Mouse (Mus musculus) forebrain, embryonic 14.5 days (tissue): ENCODE measurements around the gene Sars2. TPM values are rescaled to one million over a fixed set of nuclear protein-coding genes. Genes with fewer than 3 reads are reported as not detected.
"Not testable (repeated sequence)": the region's sequence is repeated elsewhere in the genome, so short reads cannot be mapped to it uniquely, and the experiment has no call there.

Source experiments
- ATAC-seq: fragments of 200-750 bp; cut with Nextera tagmentation; 2 replicates; pipeline ENCODE4 v1.8.0; 2017; ENCODE audit warnings: mild to moderate bottlenecking, moderate library complexity
- DNase-seq: peaks from one replicate; pipeline ENCODE4 v3.0.0-alpha.2; 2015; ENCODE audit warnings: low spot score
- H3K27ac ChIP-seq: fragments of 300-500 bp; sonication (generic); 2 replicates; pipeline ENCODE4 v1.5.1; 2014; ENCODE audit warnings: low read depth, mild to moderate bottlenecking, control low read depth, low read length, moderate library complexity
- H3K27me3 ChIP-seq: fragments of 300-500 bp; sonication (generic); replicated peaks from 2 replicates; pipeline ENCODE4 v1.6.1; 2014; ENCODE audit warnings: low read length, control low read depth, mixed read lengths; ENCODE audit not compliant: control insufficient read depth, insufficient read depth
- H3K36me3 ChIP-seq: fragments of 300-500 bp; sonication (generic); 2 replicates; pipeline ENCODE4 v1.6.1; 2014; ENCODE audit warnings: low read length, control low read depth; ENCODE audit not compliant: control insufficient read depth, insufficient read depth
- H3K4me1 ChIP-seq: fragments of 300-500 bp; sonication (generic); 2 replicates; pipeline ENCODE4 v1.6.1; 2014; ENCODE audit warnings: antibody characterized with exemption, low read length, control low read depth; ENCODE audit not compliant: control insufficient read depth, insufficient read depth
- H3K4me2 ChIP-seq: fragments of 300-500 bp; sonication (generic); 2 replicates; pipeline ENCODE4 v1.6.1; 2014; ENCODE audit warnings: mild to moderate bottlenecking, control low read depth, low read length
- H3K4me3 ChIP-seq: fragments of 300-500 bp; sonication (generic); 2 replicates; pipeline ENCODE4 v1.5.1; 2014; ENCODE audit warnings: low read depth, low read length, control low read depth
- H3K9ac ChIP-seq: fragments of 300-500 bp; sonication (generic); 2 replicates; pipeline ENCODE4 v1.6.1; 2014; ENCODE audit warnings: mild to moderate bottlenecking, low read length, control low read depth, moderate library complexity
- H3K9me3 ChIP-seq: fragments of 300-500 bp; sonication (generic); replicated peaks from 2 replicates; pipeline ENCODE4 v1.6.1; 2016; ENCODE audit warnings: low read length, control low read depth, mixed read lengths; ENCODE audit not compliant: control insufficient read depth
- WGBS: fragments of 180-500 bp; shearing (Covaris S2); extraction: QIAGEN DNeasy Blood & Tissue Kit; methylation state at CpG from one replicate; pipeline ENCODE4 v1.1.7; 2014; 5-methylcytosine and 5-hydroxymethylcytosine counted together
- polyA plus RNA-seq: library from polyadenylated mRNA; unstranded; fragments of >200 nt; fragmentation: Nextera tagmentation; extraction: Ambion mirVana; gene quantifications from 2 replicates; pipeline ENCODE4 v1.2.1, GENCODE M21; 2014

Gene Sars2
- polyA plus RNA-seq = 17.6 and 17.7 TPM in 2 replicates

- Histone ChIP-seq H3K27ac (peak within 1 kb of the TSS; percentile 78), H3K9me3 (no peaks in the 10 kb centered on the region), H3K27me3 (no peaks in the 10 kb centered on the region), H3K36me3 (peaks cover 28% of the 10 kb centered on the region), H3K9ac (peak within 1 kb of the TSS; percentile 86), H3K4me2 (peak within 1 kb of the TSS; percentile 69), H3K4me3 (peak within 1 kb of the TSS; percentile 70), H3K4me1 (peaks cover 9% of the 10 kb centered on the region; the same call in 1 of the 2 replicates)
- DNase-seq (peak; percentile 100), ATAC-seq (peak; percentile 99)
- under 1% methylated on average over 39 of the region's 39 CpGs for WGBS
Observed at GRCm38 (mm10) chr7:28741709-28742438, at the start of gene Sars2, which contains the start of gene Mrps12. TSS of gene Sars2 (plus strand) at chr7:28741992. TSS of gene Mrps12 (minus strand) at chr7:28741820.

- H3K4me1 ChIP-seq = peaks cover 7% of the 10 kb centered on the region; the same call in 1 of the 2 replicates
- no peaks in the 10 kb centered on the region for H3K36me3 ChIP-seq
- no peaks in the 10 kb centered on the region for H3K9me3 ChIP-seq
- 16% methylated on average over 29 of the region's 30 CpGs for WGBS
- peak within 1 kb of the TSS; percentile 55 for H3K9ac ChIP-seq
- peaks cover 20% of the 10 kb centered on the region; the same call in 1 of the 2 replicates for H3K27me3 ChIP-seq
- peak within 1 kb of the TSS; percentile 90 for H3K4me2 ChIP-seq
- DNase-seq (peak; percentile 17), ATAC-seq (peak; percentile 46)
- H3K27ac ChIP-seq = no peak within 1 kb of the TSS
- H3K4me3 ChIP-seq = peak within 1 kb of the TSS; percentile 46
Observed at GRCm38 (mm10) chr7:28692545-28693320, 49.1 kb upstream of the Sars2 start, which contains the start of gene Fbxo27. TSS of gene Fbxo27 (plus strand) at chr7:28692849.

GRCm38 (mm10) chr7:28693321-28693966 is 48.3 kb upstream of the Sars2 start:
- Histone ChIP-seq H3K4me2 (peak overlapping the region; percentile 90), H3K9me3 (no peaks in the 10 kb centered on the region), H3K9ac (peak overlapping the region; percentile 55), H3K27me3 (peaks cover 20% of the 10 kb centered on the region; the same call in 1 of the 2 replicates), H3K27ac (no peak overlapping the region), H3K4me1 (peaks cover 7% of the 10 kb centered on the region; the same call in 1 of the 2 replicates), H3K36me3 (no peaks in the 10 kb centered on the region), H3K4me3 (peak overlapping the region; percentile 46)
- ATAC-seq (peak; percentile 81), DNase-seq (peak; percentile 70)
- under 1% methylated on average over 38 of the region's 38 CpGs for WGBS

- WGBS = 4% methylated on average over 14 of the region's 14 CpGs
Observed at GRCm38 (mm10) chr7:28694423-28694822, 47.4 kb upstream of the Sars2 start.

GRCm38 (mm10) chr7:28694966-28695511 is 46.8 kb upstream of the Sars2 start:
- no peaks in the 10 kb centered on the region for H3K9me3 ChIP-seq
- H3K4me1 ChIP-seq = peaks cover 7% of the 10 kb centered on the region; the same call in 1 of the 2 replicates
- H3K27ac ChIP-seq = no peak overlapping the region
- H3K27me3 ChIP-seq = peaks cover 20% of the 10 kb centered on the region; the same call in 1 of the 2 replicates
- no peak overlapping the region for H3K4me3 ChIP-seq
- H3K4me2 ChIP-seq = no peak overlapping the region
- no peaks in the 10 kb centered on the region for H3K36me3 ChIP-seq
- no peak overlapping the region for H3K9ac ChIP-seq
- WGBS = 50% methylated on average over 8 of the region's 8 CpGs
- no peak for ATAC-seq
- no peak for DNase-seq

More at GRCm38 (mm10) chr7:28694423-28694822, 47.4 kb upstream of the Sars2 start:
- Histone ChIP-seq H3K27ac (no peak overlapping the region), H3K36me3 (no peaks in the 10 kb centered on the region), H3K27me3 (peaks cover 20% of the 10 kb centered on the region; the same call in 1 of the 2 replicates), H3K9ac (no peak overlapping the region), H3K9me3 (no peaks in the 10 kb centered on the region), H3K4me1 (peaks cover 7% of the 10 kb centered on the region; the same call in 1 of the 2 replicates), H3K4me3 (no peak overlapping the region), H3K4me2 (no peak overlapping the region)
- no peak for ATAC-seq
- DNase-seq = no peak

GRCm38 (mm10) chr7:28697277-28697676 is 44.5 kb upstream of the Sars2 start:
- Histone ChIP-seq H3K36me3 (no peaks in the 10 kb centered on the region), H3K4me1 (peaks cover 7% of the 10 kb centered on the region; the same call in 1 of the 2 replicates), H3K9me3 (no peaks in the 10 kb centered on the region), H3K4me3 (no peak overlapping the region), H3K27me3 (peaks cover 20% of the 10 kb centered on the region; the same call in 1 of the 2 replicates), H3K9ac (no peak overlapping the region), H3K4me2 (no peak overlapping the region), H3K27ac (no peak overlapping the region)
- 92% methylated on average over 11 of the region's 11 CpGs for WGBS
- DNase-seq (no peak), ATAC-seq (no peak)

- no peak overlapping the region for H3K4me2 ChIP-seq
- no peaks in the 10 kb centered on the region for H3K9me3 ChIP-seq
- no peak overlapping the region for H3K27ac ChIP-seq
- H3K4me1 ChIP-seq = no peaks in the 10 kb centered on the region
- no peak overlapping the region for H3K4me3 ChIP-seq
- WGBS = 96% methylated on average over 4 of the region's 4 CpGs
- ATAC-seq (no peak), DNase-seq (no peak)
- no peak overlapping the region for H3K9ac ChIP-seq
- H3K27me3 ChIP-seq = no peaks in the 10 kb centered on the region
- no peaks in the 10 kb centered on the region for H3K36me3 ChIP-seq
Observed at GRCm38 (mm10) chr7:28700269-28700668, 41.5 kb upstream of the Sars2 start.

GRCm38 (mm10) chr7:28701306-28701705 is 40.5 kb upstream of the Sars2 start:
- not testable (repeated sequence) for DNase-seq, H3K4me2 ChIP-seq, H3K27me3 ChIP-seq, ATAC-seq, H3K27ac ChIP-seq, H3K4me3 ChIP-seq, H3K4me1 ChIP-seq, H3K36me3 ChIP-seq, H3K9ac ChIP-seq, H3K9me3 ChIP-seq
- WGBS = 96% methylated on average over 12 of the region's 12 CpGs
